Comparison of ENCODE assay signal across 20 mouse cellular contexts in the genomic region with DNA sequence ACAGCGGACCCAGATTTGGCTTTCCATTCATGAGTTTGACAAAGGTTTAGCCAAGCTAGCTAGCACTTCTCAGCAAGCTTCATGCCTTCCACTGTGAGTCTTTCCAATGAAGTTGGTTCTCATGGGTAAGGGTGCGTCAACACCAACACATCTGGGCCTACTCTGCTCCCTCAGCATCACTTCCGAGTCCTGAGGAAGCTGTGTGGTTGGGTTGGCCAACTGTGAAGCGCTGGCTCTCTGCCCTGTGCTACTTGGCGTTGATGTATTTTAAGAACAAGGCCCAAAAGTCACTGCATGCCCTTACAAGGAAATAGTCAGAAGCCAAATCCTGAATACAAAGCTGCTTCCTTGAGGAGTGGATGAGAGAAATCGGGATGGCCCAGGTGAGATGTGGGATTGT. TPM values are rescaled to one million over a fixed set of nuclear protein-coding genes. Genes with fewer than 3 reads are reported as not detected.
A peak's percentile ranks its signal among the peaks of the same experiment; 100 is the strongest.
DNase-seq lines count a peak whose midpoint lies in the region; TF ChIP-seq lines count a peak whose summit lies in the region.
"Had no signal": no experiment of that assay in that cellular context is flagged by ENCODE, and none has a peak within 500 bp of the region (broad histone marks: within the 10 kb centered on the region; RNA-seq: fewer than 3 reads in every experiment).

No protein-coding gene starts in this region.

- H3K27me3 ChIP-seq in splenic B cell, adult 2 months (ENCODE audit: control insufficient read depth, insufficient read depth, low read length, poor library complexity, severe bottlenecking): no peaks in the 10 kb centered on the region
- H3K27me3 ChIP-seq: embryonic facial prominence, embryonic 12.5 days; limb, embryonic 15.5 days; midbrain, embryonic 13.5 days had no signal

- H3K4me3 ChIP-seq in lung, adult 2 months (replicated peaks; ENCODE audit: extremely low read depth, low read depth, low read length): no peak overlapping the region
- H3K4me3 ChIP-seq: embryonic facial prominence, embryonic 12.5 days; layer of hippocampus, adult 2 months; limb, embryonic 15.5 days; midbrain, embryonic 13.5 days had no signal

- H3K36me3 ChIP-seq in splenic B cell, adult 2 months (ENCODE audit: control insufficient read depth, insufficient read depth, low read length, poor library complexity, severe bottlenecking): no peaks in the 10 kb centered on the region
- H3K36me3 ChIP-seq: embryonic facial prominence, embryonic 12.5 days; limb, embryonic 15.5 days; midbrain, embryonic 13.5 days had no signal

- TF ChIP-seq CTCF in lung, adult 2 months (IDR thresholded peaks at IDR 0.05; ENCODE audit: insufficient read depth, low read length): no peak

- intact Hi-C loops in heart, postnatal 36 days (cut with DNase I): no loop called here

- peak; percentile 31 for DNase-seq in gastrocnemius, adult 18-20 months (ENCODE audit: low spot score)
- DNase-seq in gastrocnemius, postnatal 4 days (ENCODE audit: low spot score in 2 of 2): no peak
- DNase-seq in lung, postnatal 10 days: peak; percentile 26
- DNase-seq in lung, adult 2 months: no peak
- DNase-seq in heart, postnatal 36 days: peak; percentile 31 to 38
- peak; percentile 78 for DNase-seq in splenic B cell, adult 2 months (ENCODE audit: low read depth, low spot score)
- DNase-seq in urinary bladder, adult 18-20 months (ENCODE audit: low spot score in 2 of 2): no peak
- DNase-seq in kidney, postnatal 36 days: no peak
- DNase-seq: cerebellum, postnatal 25 days; lung, postnatal 36 days had no signal

- no peak for TF ChIP-seq POLR2A in lung, adult 2 months (IDR thresholded peaks at IDR 0.05; ENCODE audit: borderline replicate concordance, extremely low read depth, low read depth, low read length)

- WGBS in lung, adult 2 months: 72% methylated on average over 6 of the region's 6 CpGs

- H3K4me1 ChIP-seq in lung, adult 2 months (ENCODE audit: control insufficient read depth, insufficient read depth, low read length): no peaks in the 10 kb centered on the region
- H3K4me1 ChIP-seq: embryonic facial prominence, embryonic 12.5 days; midbrain, embryonic 13.5 days had no signal

RNA-seq across cellular contexts. Expression of gene Gcm1, which starts 59.4 kb away (rescaled TPM):
- total RNA-seq in gastrocnemius, adult 18-20 months (2021): not detected
- total RNA-seq in gastrocnemius, postnatal 4 days (2021): not detected
- not detected in 2 replicates for polyA plus RNA-seq in lung, adult 2 months (2012; rRNA removed)
- not detected for total RNA-seq in heart, postnatal 36 days (2021)
- total RNA-seq: layer of hippocampus, adult 2 months had no signal
- polyA plus RNA-seq: frontal cortex, adult 2 months; G1E; gonadal fat pad, adult 2 months; hindbrain, embryonic 11.5 days; intestine, embryonic 14.5 days; limb, embryonic 15.5 days; testis, adult 2 months had no signal

Comparison
In these comparisons a context has a peak if more than half of its experiments do, and no peak if none do; other contexts are left out.
1. DNase-seq: peak in gastrocnemius, adult 18-20 months (single experiment), lung, postnatal 10 days (single experiment), heart, postnatal 36 days (2 of 2) and splenic B cell, adult 2 months (single experiment); none in gastrocnemius, postnatal 4 days (0 of 2), lung, adult 2 months (single experiment), urinary bladder, adult 18-20 months (0 of 2) and kidney, postnatal 36 days (0 of 2).